Mouse (Mus musculus) sigmoid colon, adult 10 weeks (tissue): Measurements from ENCODE around the gene Gdf9. TPM values are rescaled to one million over a fixed set of nuclear protein-coding genes. Genes with fewer than 3 reads are reported as not detected.

Source experiments
- polyA plus RNA-seq: library from polyadenylated mRNA; stranded (reverse); fragments of 350-450 nt; fragmentation: Illumina TruSeq; extraction: RNeasy Lipid Tissue Mini Kit (QIAGEN cat#74804); gene quantifications from one replicate; pipeline ENCODE4 v1.2.3, GENCODE M21; 2014; ENCODE audit warnings: low read depth, low replicate concordance

Gdf9 gene
- polyA plus RNA-seq = not detected

GRCm38 (mm10) chr11:53430670-53431346 lies at the start of gene Gdf9, which contains the start of gene Uqcrq:
Gene Gdf9 (plus strand): TSS chr11:53431023.
Gene Uqcrq (minus strand): TSS chr11:53430831.

GRCm38 (mm10) chr11:53423036-53423435 lies 7.8 kb upstream of the Gdf9 start, which contains the start of gene Leap2:
Gene Leap2 (minus strand): TSS chr11:53423170.

GRCm38 (mm10) chr11:53456474-53457371 lies 25.9 kb downstream of the Gdf9 start, which contains the start of the genes Gm10447 and Shroom1:
Gene Gm10447 (minus strand): TSS chr11:53457110.
Gene Shroom1 (plus strand): TSS chr11:53457205.

GRCm38 (mm10) chr11:53469968-53470695 lies 39.3 kb downstream of the Gdf9 start, which contains the start of gene Gm9837:
Gene Gm9837 (minus strand): TSS chr11:53470479.

GRCm38 (mm10) chr11:53479783-53480301 lies 49.0 kb downstream of the Gdf9 start, which contains the start of the genes Gm9945 and Sowaha:
Gene Gm9945 (plus strand): TSS chr11:53480166.
Gene Sowaha (minus strand): TSS chr11:53480274.

Other genes with a start within 250 kb of the Gdf9 start
- gene Hspa4, start 130.6 kb upstream of the Gdf9 start, polyA plus RNA-seq = 419 TPM
- gene Zcchc10, start 106.3 kb upstream of the Gdf9 start, polyA plus RNA-seq = 28.0 TPM
- 181 TPM for gene Aff4, start 80.2 kb upstream of the Gdf9 start, polyA plus RNA-seq
- not detected for gene Leap2, start 7.9 kb upstream of the Gdf9 start, polyA plus RNA-seq
- gene Uqcrq, start 192 bp upstream of the Gdf9 start, polyA plus RNA-seq = 42.0 TPM
- 0.19 TPM for gene Gm10447, start 26.1 kb downstream of the Gdf9 start, polyA plus RNA-seq
- gene Shroom1, start 26.2 kb downstream of the Gdf9 start, polyA plus RNA-seq = not detected
- not detected for gene Gm9837, start 39.5 kb downstream of the Gdf9 start, polyA plus RNA-seq
- not detected for gene Gm9945, start 49.1 kb downstream of the Gdf9 start, polyA plus RNA-seq
- gene Sowaha, start 49.3 kb downstream of the Gdf9 start, polyA plus RNA-seq = 3.4 TPM
- 24.3 TPM for gene Sept8, start 88.2 kb downstream of the Gdf9 start, polyA plus RNA-seq
- 12.0 TPM for gene Kif3a, start 136.4 kb downstream of the Gdf9 start, polyA plus RNA-seq
- gene Il4, start 187.6 kb downstream of the Gdf9 start, polyA plus RNA-seq = not detected
- not detected for gene Il13, start 203.7 kb downstream of the Gdf9 start, polyA plus RNA-seq